Mouse (Mus musculus): ENCODE measurements around the gene Spryd4. TPM values are rescaled to one million over a fixed set of nuclear protein-coding genes. Genes with fewer than 3 reads are reported as not detected.

The Spryd4 gene
- total and polyA plus RNA-seq, 3 experiments: 17.2 to 19.6 TPM; not detected in 1

- no peak for TF ChIP-seq ZKSCAN1 (IDR thresholded peaks at IDR 0.05; ENCODE audit: low read depth, low read length)
- TF ChIP-seq SMC3 (IDR thresholded peaks at IDR 0.05; ENCODE audit: low read depth, low read length): no peak
- no peak for TF ChIP-seq USF1 (IDR thresholded peaks at IDR 0.05; ENCODE audit: low read depth, low read length)
- no peak for TF ChIP-seq CTCF (IDR thresholded peaks at IDR 0.05 in 2 of 3, conservative IDR thresholded peaks at IDR 0.05 in 1 of 3; ENCODE audit: control insufficient read depth in 1 of 3, insufficient read depth in 1 of 3, low read depth in 2 of 3, low read length in 3 of 3, poor library complexity in 1 of 3, severe bottlenecking in 1 of 3)
- peak; percentile 45 for TF ChIP-seq HCFC1 (IDR thresholded peaks at IDR 0.05; ENCODE audit: low read depth, low read length)
- no peak; the same call in 1 of the 2 replicates for TF ChIP-seq GATA1 (IDR thresholded peaks at IDR 0.05; ENCODE audit: low read depth, low read length)
- no peak for TF ChIP-seq MAFK (IDR thresholded peaks at IDR 0.05; ENCODE audit: borderline replicate concordance, low read depth, low read length)
- TF ChIP-seq CHD1 (IDR thresholded peaks at IDR 0.05; ENCODE audit: low read depth, low read length): peak; percentile 99
- TF ChIP-seq UBTF (IDR thresholded peaks at IDR 0.05; ENCODE audit: borderline replicate concordance, insufficient read depth, low read depth, low read length): 0 out of 2 replicates have a peak, but pooled peaks have one; percentile 18
- no peak for TF ChIP-seq BHLHE40 (IDR thresholded peaks at IDR 0.05; ENCODE audit: borderline replicate concordance, low read depth, low read length)
- peak; percentile 74 for TF ChIP-seq NRF1 (IDR thresholded peaks at IDR 0.05; ENCODE audit: insufficient read depth, low read depth, low read length, poor library complexity, severe bottlenecking)
These were observed 20.3 kb upstream of the Spryd4 start, which contains the start of gene Timeless (continued) for GRCm38 (mm10) chr10:128231697-128232419.

GRCm38 (mm10) chr10:128231146-128231545 lies 19.5 kb upstream of the Spryd4 start:
- H3K27ac ChIP-seq (ENCODE audit: control insufficient read depth, low read depth, low read length): peak overlapping the region; percentile 93
- peaks cover 0 to 11% of the 10 kb centered on the region in 2 experiments; a peak in 2 of 4 replicates for H3K36me3 ChIP-seq (ENCODE audit: control insufficient read depth in 1 of 2, insufficient read depth in 2 of 2, low read length in 2 of 2)
- no peaks in the 10 kb centered on the region for H3K9me3 ChIP-seq (replicated peaks; ENCODE audit: insufficient read depth, low read length)
- H3K27me3 ChIP-seq (ENCODE audit: control insufficient read depth in 1 of 2, insufficient read depth in 2 of 2, low read length in 2 of 2): no peaks in the 10 kb centered on the region
- peaks cover 5 to 11% of the 10 kb centered on the region in 2 experiments for H3K4me1 ChIP-seq (ENCODE audit: control insufficient read depth in 1 of 2, insufficient read depth in 2 of 2, low read length in 2 of 2)
- peaks cover 14% of the 10 kb centered on the region for H3K79me2 ChIP-seq (ENCODE audit: control insufficient read depth, insufficient read depth, low read length, poor library complexity)
- no peak for TF ChIP-seq NRF1 (IDR thresholded peaks at IDR 0.05; ENCODE audit: insufficient read depth, low read depth, low read length, poor library complexity, severe bottlenecking)
- 0 out of 2 replicates have a peak, but pooled peaks have one; percentile 10 for TF ChIP-seq RCOR1 (IDR thresholded peaks at IDR 0.05; ENCODE audit: low read depth, low read length)
- H3K9ac ChIP-seq (ENCODE audit: control insufficient read depth, low read depth, low read length, poor library complexity, severe bottlenecking): peak overlapping the region; percentile 94
- DNase-seq (ENCODE audit: low read depth, low spot score): peak; percentile 62
- peak overlapping the region; percentile 79 to 85 for H3K4me3 ChIP-seq (ENCODE audit: control insufficient read depth in 1 of 2, insufficient read depth in 1 of 2, low read depth in 2 of 2, low read length in 2 of 2)

- no peak for DNase-seq (ENCODE audit: low read depth, low spot score)
- H3K9me3 ChIP-seq (replicated peaks; ENCODE audit: insufficient read depth, low read length): no peaks in the 10 kb centered on the region
- H3K27ac ChIP-seq (ENCODE audit: control insufficient read depth, low read depth, low read length): peak overlapping the region; percentile 93; the same call in 1 of the 2 replicates
- peak overlapping the region in 1 of 2 experiments; percentile 85; a peak in 2 of 4 replicates for H3K4me3 ChIP-seq (ENCODE audit: control insufficient read depth in 1 of 2, insufficient read depth in 1 of 2, low read depth in 2 of 2, low read length in 2 of 2)
- TF ChIP-seq RAD21 (IDR thresholded peaks at IDR 0.05; ENCODE audit: low read depth, low read length) (no peak), MAX (IDR thresholded peaks at IDR 0.05; ENCODE audit: low read length) (no peak), KAT2A (conservative IDR thresholded peaks at IDR 0.05; ENCODE audit: low read depth, low read length) (no peak), ZNF384 (IDR thresholded peaks at IDR 0.05; ENCODE audit: low read depth, low read length) (no peak), POLR2A (IDR thresholded peaks at IDR 0.05; ENCODE audit: control insufficient read depth in 1 of 2, insufficient read depth in 1 of 2, low read depth in 1 of 2, low read length in 2 of 2, poor library complexity in 1 of 2) (no peak), TBP (IDR thresholded peaks at IDR 0.05; ENCODE audit: low read depth, low read length) (no peak), TCF12 (IDR thresholded peaks at IDR 0.05; ENCODE audit: low read depth, low read length) (no peak), RCOR1 (IDR thresholded peaks at IDR 0.05; ENCODE audit: low read depth, low read length) (no peak), HCFC1 (IDR thresholded peaks at IDR 0.05; ENCODE audit: low read depth, low read length) (no peak), MAFK (IDR thresholded peaks at IDR 0.05; ENCODE audit: borderline replicate concordance, low read depth, low read length) (no peak), TAL1 (IDR thresholded peaks at IDR 0.05; ENCODE audit: low read length) (no peak), MEF2A (IDR thresholded peaks at IDR 0.05; ENCODE audit: extremely low read depth, insufficient replicate concordance, low read depth, low read length, poor library complexity, severe bottlenecking) (no peak), MYB (IDR thresholded peaks at IDR 0.05; ENCODE audit: low read depth, low read length) (no peak), JUND (IDR thresholded peaks at IDR 0.05; ENCODE audit: low read depth, low read length) (no peak), NRF1 (IDR thresholded peaks at IDR 0.05; ENCODE audit: insufficient read depth, low read depth, low read length, poor library complexity, severe bottlenecking) (no peak), CHD1 (IDR thresholded peaks at IDR 0.05; ENCODE audit: low read depth, low read length) (no peak), BHLHE40 (IDR thresholded peaks at IDR 0.05; ENCODE audit: borderline replicate concordance, low read depth, low read length) (no peak), ZMIZ1 (IDR thresholded peaks at IDR 0.05; ENCODE audit: low read depth, low read length) (no peak), POLR2AphosphoS2 (IDR thresholded peaks at IDR 0.05; ENCODE audit: low read length) (no peak)
- peaks cover 0 to 10% of the 10 kb centered on the region in 2 experiments; a peak in 2 of 4 replicates for H3K36me3 ChIP-seq (ENCODE audit: control insufficient read depth in 1 of 2, insufficient read depth in 2 of 2, low read length in 2 of 2)
- H3K9ac ChIP-seq (ENCODE audit: control insufficient read depth, low read depth, low read length, poor library complexity, severe bottlenecking): peak overlapping the region; percentile 94
- no peaks in the 10 kb centered on the region for H3K27me3 ChIP-seq (ENCODE audit: control insufficient read depth in 1 of 2, insufficient read depth in 2 of 2, low read length in 2 of 2)
- peaks cover 12% of the 10 kb centered on the region for H3K79me2 ChIP-seq (ENCODE audit: control insufficient read depth, insufficient read depth, low read length, poor library complexity)
- H3K4me1 ChIP-seq (ENCODE audit: control insufficient read depth in 1 of 2, insufficient read depth in 2 of 2, low read length in 2 of 2): peaks cover 5 to 11% of the 10 kb centered on the region in 2 experiments
These were observed 19.0 kb upstream of the Spryd4 start for GRCm38 (mm10) chr10:128230582-128230981.
